Mouse (Mus musculus) stomach, postnatal 0 days (tissue): ENCODE results near the gene Map1b.

Experiments
- CTCF ChIP-seq: IDR thresholded peaks from 2 replicates; pipeline ENCODE4 v1.5.1; 2016; ENCODE audit warnings: antibody characterized with exemption, low read depth, mild to moderate bottlenecking, moderate library complexity
- EP300 ChIP-seq: optimal IDR thresholded peaks from 2 replicates; pipeline ENCODE3; 2016; ENCODE audit warnings: antibody characterized with exemption

DNA sequence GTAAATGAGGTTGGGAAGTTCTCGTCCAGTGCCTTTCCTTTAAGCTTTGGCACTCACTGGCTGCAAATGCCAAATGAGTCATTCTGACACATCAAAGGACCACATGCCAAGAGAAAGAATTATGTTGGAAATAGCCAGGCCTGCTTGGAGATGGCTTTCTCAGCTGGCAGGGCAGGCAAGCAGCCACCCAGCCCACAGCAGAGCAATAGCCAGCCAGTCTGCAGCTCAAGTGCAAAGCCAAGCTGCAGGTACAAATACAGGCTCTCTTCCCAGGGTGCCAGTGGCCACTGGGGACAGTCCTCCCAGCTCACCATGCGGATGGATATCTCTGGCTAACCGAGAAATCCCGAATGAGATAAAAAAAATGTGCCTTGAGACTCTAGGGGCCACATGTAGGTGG lies 12.1 kb upstream of the Map1b start:
- TF ChIP-seq CTCF (no peak), EP300 (no peak)
